Mouse (Mus musculus) mouse embryonic stem cell (cell line): Measurements from ENCODE around the gene Dock1.

ENCODE experiments used
- in situ Hi-C, 2 experiments: fragments of 300-500 bp; cut with MboI; formaldehyde crosslinking; loops; 1 replicate in 1 of 2; 3 replicates in 1 of 2; pipeline ENCODE4 v1.14.3; 2019 to 2020; ENCODE audit warnings: low sequenced_read_pairs in 2 of 2, low pct_unique_long_range_greater_than_20kb in 1 of 2, mixed read lengths in 1 of 2; ENCODE audit not compliant: unreplicated experiment in 1 of 2

Gene Dock1

DNA sequence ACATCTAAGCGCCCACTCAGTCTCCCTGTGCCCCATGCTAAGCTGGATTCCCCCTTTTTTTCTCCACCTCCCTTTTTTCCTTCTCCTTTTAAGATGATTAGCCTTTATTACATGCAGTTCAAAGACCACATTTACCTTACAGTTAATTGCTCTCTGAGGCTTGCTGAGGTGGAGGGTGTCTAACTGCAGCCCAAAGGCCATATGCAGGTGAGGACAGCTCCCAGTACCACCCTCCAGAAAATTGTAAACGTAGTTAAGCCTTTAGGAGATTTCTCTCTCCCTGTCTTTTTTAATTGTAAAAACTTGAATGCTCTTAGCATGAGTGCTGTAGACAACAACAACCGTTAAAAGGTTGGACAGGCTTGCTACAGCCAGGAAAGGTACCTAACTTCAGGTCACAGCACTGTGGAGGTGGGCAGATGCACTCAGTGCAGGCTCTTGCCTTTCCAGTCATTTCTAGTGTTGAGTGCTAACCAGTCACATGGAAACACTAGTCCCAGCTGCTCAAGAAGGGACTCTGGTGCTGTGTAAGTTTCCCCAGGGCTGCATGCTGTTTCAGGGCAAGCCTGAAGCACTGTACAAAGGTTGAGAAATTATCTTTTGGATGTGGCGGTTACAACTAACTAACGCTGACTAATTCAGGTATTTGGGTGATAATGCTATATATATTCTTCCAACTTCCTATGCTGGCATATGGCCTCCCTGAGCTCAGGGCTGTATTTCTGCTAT is 56.2 kb downstream of the Dock1 start:
- in situ Hi-C loops: no loop called here

DNA sequence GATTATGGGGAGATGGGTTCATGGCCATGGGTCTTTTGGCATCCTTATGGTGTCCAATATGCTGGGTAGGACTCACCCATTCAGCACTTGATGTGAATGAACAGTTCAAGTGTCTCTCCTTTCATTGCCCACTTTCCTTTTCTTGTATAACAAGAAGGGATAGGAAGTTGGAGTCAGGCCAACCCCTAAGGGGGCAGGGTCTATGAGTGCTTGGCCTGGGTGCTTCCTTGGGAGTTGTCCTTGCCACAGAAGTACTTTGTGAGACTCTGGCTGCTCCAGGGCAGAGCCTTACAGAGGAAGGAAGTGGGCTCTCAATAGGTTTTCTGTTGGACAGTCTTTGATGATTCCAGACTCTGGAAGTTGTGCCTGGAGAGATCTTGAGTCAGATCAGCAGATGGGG is 58.9 kb downstream of the Dock1 start:
- in situ Hi-C loops: no loop called here

DNA sequence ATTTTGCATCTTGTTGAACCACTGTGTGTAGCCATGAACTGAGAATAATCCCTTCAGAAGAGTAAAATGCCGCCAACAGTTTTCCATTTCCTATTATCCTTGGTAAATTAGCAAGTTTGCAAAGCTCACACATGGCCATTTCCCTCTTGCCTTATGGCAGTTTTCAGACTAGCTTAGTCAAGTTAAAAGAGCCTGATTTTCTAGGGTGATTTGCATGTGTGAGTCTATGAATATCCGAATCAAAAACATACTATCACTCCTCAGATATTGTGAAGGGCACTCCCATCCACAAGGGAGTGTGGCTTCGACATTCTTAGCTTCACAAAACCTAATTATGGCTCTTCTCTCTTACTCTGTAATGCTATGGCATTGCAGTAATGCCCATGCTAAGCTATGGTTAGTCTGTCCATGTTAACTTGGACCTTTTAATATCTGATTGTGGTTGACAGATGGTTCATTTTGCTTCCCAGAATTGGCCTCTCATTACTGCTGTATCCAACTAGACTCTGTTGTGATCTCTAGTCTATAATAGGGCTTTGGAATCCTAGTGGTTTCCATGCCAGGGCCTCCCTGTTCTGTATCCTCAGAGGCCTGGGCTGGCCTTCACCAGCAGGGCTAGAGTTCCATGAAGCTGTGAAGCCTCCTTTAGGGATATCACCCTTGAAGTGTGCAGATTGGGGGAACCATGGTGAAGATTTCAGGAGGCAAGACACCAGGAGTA is 60.1 kb downstream of the Dock1 start:
- in situ Hi-C loops: no loop called here

DNA sequence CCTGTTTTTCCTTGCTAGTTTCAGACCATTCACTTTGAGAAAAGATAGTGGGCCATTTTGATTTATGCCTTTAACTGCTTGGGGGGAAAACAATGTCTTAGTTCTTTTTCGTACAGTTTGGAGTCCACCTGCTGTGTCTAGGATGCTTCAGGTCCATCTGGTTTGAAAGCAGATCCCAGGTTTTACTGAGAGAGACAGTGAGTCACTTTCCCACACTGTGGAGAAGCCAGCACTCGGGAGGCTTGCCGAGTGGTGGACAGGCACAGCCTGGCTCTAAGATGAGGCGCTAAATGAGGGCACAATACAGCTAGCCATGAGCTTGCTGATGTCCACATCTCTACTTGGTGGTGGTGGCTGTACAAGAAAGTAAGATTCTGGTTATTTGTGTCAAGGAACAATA is 76.6 kb downstream of the Dock1 start:
- in situ Hi-C loops: no loop called here

DNA sequence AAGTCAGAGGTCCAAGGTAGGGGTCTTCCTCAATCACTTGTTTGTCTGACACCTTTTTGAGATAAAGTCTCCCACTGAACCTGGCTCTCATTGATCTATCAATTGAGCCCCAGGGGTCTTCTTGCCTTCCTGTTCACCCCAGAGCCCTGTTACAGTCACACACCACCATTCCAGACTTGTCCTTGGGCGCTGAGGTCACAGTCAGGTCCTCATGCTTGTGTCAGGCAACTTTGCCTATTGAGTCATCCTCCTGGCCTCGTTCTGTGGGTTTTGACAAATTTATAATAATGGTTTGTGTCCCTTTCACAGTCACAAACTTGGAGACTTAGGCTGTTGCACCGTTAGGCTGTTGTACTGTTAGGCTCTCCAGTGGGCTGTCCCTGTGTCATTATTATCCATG is 77.9 kb downstream of the Dock1 start:
- in situ Hi-C loops: no loop called here

DNA sequence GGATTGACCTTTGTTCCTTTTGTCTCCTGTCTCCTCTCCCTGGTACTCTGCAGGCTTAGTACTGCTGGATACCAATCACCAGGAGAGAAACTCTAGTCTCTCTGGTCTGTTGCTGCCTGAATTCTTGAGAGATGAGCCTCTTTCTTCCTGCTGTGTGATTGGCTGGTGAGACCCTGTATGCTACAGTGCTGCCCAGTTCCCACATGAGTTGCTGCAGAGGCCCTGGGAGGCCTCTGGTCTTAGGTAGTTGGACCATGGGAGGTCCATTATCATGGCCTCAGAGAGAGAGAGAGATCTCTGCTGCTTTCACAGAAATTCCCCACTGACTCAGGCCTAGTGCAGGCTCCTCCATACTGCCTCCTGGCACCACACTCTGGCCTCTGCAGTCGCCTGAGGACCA is 79.2 kb downstream of the Dock1 start:
- in situ Hi-C loops: no loop called here

DNA sequence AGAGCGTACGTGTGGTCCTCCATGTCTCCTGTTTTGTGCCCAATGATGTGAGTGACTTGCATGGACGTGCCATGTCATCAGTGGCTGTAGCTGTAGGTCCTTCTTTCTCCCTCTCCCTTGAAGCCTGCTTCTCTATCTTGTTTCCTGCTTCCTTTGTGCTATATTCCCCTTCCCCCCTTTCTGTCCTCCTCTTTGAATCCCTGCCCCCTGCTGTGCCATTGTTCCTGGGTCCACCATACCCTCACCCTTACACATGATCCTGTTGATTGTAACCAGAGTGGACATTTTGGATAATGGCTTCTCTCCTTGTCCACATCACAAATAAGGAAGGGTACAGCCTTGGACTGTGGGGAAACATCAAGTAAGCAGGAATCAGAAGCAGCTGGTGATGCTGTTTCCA is 81.0 kb downstream of the Dock1 start:
- in situ Hi-C loops: no loop called here

DNA sequence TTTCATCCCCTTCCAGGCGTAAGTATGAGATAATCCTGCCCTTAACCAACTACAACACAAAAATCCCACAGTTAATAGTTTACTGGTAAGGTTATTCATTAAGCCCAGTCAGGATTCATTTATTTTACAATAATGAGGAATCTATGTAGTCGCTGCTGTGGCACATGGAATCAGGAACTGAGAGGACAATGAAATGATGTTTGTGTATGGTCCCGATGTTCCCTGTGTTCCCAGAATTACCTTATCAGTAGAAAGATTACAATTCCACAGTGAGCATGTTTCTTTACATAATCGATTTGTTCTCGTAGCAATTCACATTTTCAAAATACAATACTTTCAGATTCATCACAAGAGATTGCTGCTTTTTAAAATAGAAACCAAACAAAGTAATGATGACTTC is 83.0 kb downstream of the Dock1 start:
- in situ Hi-C loops: no loop called here

DNA sequence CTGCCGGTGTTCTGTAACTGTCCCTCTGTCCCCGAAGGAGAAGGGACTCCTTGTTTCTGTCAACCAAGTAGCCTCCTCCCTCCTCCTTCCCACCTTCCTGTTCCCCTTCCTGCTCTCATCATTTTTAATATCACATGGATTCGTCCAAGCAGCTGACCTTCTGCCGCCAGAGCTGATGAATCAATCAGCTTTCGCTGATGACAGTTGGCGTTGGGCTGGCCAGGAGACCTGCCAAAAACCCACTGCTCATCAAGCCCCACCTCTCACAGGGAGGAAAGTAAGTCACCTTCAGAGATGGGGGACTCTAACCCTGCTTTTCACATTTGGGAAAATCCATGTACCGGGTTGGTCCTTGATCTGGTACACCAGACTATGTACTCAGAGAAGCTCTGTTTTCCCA is 87.2 kb downstream of the Dock1 start:
- in situ Hi-C loops: no loop called here

DNA sequence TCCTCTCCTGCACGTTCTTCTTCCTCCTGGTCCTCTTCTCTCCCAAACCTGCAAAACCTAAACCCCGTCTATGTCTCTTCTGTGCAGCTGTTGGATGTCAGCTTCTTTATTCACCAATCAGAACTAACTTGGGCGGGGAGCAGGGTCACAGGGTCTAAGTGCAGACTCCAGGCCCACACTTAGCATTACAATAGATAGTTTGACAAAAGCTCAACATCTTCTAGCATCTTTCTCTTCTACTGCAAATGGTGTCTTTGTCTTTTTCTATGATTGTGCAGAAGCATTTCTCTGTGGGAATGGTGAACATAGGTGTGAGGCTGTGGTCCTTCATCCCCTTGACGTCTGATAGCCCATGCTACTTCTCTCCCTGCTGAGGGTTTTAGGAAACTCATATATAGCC is 91.3 kb downstream of the Dock1 start:
- in situ Hi-C loops: no loop called here

DNA sequence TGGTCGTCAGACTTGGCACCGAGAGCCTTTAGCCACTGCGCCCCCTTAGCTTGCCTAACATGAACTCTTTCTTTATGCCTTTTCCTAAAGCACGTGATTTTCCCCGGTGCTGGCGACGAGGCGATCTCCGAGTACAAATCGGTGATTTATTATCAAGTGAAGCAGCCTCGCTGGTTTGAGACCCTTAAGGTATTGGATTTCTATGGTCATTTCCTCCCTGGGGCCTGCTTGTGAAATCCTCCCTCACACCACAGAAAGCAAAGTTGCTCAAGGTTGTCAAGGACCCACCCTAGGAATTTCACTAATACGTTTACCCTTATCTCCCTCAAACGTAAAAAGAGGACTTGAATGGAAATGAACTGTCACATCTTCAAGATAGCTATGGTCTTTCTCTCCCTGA is 94.7 kb downstream of the Dock1 start:
- in situ Hi-C loops: no loop called here

DNA sequence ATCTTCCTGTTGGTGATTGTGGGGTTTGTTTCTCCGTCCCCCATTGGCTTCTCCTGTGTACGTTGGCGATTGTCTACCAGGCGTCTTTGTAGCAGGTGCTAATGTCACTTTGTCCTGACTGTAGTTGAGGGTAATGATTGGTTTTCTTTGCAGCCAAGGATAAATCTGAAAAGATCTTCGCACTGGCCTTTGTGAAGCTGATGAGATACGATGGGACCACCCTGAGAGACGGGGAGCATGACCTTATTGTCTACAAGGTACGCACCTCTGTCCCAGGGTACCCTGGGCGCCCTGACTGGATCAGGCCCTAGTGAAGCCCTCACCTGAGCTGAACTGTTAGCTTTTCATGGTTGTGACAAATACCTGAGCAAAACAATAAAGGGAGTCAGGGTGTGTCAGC is 100.9 kb downstream of the Dock1 start:
- in situ Hi-C loops: no loop called here

DNA sequence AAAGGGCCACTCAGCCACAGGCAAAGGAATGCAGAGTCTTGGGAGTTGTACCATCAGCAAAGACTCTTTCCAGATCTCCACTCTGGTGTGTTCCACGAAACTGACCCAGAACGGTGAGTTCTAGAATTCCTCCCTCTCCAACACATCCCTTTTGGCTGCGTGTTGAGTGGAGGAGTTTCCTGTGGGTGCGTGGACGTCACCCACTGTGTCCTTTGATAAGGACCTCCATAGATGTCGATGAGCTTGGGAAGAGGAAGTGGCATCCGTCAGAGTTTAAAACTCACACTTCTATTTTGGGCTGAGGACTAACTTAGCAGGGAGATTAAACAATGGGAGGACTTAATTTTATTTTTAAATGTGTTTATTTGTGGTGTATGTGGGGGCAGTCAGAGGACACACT is 101.9 kb downstream of the Dock1 start:
- in situ Hi-C loops: no loop called here

DNA sequence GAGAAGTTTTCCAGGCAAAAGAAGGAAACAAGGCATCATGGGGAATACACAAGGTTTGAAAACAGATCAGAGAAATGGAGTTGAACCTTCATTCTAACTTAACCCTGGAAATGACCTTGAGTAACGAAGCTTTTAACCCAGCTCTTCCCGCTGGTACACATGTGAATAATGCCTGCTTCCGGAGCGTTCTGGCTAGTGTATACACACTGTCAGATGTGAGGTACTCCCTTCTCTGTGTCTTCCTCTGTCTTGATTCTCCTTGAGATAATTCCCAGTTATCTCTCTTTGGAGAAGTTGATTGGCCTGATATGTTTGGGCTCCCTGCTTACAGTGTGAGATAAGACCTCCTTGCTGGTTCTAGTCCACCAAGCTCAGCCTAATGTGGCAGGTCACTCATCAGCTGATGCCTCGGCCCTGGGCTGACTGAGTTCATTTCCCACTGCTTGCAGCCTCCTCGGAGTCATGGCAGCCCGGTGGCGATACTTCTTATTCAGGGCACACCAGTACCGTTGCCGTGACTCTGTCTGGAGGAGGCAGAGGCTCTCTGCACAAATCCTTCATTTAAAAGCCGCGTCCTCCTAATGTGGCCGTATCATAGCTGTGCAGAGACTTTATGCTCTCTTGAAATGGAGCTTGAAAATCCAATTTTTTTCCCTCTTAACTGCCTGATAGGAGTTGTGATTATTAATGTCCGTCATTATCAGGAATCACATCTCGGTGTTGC is 102.6 kb downstream of the Dock1 start:
- in situ Hi-C loops: no loop called here

DNA sequence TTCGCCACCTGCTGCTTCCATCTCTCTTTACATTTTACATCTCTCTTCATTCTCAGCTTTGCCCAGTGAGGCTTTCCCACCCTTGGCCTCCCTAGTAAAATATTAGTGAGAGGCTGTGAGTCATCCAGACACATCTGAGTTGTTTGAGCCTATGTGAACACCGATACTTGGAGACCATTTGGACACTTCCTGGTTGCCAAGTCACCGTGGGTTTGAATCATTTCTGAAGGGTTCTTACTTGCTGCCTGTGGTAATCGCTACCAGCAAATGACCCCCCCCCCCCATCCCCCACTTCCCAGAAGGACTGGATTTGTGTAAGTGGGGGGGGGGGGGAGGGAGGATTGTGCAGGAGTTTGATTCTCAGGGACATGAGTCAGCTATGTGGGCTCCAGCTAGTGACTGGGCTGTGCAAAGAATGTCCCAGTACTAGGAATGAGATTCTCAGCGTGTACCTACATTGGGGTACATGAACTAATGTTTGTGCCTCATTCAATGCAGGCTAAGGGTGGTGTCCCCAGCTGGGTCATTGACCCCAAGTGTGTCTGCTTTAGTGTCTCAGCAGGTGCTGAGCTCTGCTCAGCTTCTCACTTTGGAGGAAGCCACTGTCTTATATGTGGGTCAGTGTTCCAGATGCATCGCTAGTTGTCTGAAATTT is 103.4 kb downstream of the Dock1 start:
- in situ Hi-C loops: no loop called here

DNA sequence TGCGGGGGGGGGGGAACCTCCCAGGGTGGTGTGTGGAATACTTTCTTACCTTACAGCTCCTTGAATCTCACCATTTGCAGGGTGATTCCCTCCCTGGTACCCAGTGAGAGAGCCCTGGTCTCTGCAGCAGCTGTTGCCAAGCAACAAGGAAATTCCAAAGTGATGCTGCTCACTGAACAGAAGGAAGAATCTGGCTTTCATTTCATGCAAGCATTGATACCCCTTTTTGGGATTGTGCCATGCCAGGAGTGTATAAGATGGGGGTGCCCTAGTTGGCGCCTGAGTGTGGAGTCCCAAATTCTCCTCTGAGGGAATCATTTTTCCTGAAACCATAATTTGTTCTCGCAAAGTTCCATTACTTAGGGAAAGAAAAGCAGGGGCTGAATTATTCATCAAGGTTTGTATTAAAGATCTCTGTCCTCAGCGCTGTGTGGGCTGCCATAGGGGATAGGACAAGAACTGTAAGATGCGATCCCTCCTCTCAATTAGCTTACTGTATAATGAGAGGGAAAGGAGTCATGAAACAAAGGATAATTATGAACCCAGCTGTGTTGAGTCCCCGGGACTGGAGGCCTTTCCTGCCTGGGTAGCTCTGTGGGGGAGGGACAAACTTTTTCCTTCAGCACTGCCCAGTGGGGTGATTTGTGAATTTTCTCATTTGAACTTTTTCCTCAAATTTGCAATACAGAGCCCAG is 104.2 kb downstream of the Dock1 start:
- in situ Hi-C loops: no loop called here

DNA sequence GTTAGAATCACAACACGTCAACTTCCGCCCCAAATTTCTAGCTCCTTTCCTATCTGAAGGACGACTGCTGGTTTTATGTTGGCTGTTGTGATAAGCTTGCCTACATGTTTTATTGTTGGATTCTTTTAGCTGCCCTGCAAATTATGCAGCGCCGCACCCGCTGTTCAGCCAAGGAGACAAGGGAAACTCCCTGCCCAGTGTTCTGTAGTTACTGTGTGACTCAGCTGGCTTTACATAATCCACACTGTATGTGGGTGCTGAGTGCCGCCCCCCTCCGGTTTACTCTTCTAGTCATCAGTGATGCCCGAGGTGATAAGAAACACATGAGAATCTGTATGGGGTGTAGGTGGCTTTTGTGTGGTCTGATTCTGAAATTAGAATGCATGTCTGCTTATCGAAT is 105.2 kb downstream of the Dock1 start:
- in situ Hi-C loops: no loop called here

DNA sequence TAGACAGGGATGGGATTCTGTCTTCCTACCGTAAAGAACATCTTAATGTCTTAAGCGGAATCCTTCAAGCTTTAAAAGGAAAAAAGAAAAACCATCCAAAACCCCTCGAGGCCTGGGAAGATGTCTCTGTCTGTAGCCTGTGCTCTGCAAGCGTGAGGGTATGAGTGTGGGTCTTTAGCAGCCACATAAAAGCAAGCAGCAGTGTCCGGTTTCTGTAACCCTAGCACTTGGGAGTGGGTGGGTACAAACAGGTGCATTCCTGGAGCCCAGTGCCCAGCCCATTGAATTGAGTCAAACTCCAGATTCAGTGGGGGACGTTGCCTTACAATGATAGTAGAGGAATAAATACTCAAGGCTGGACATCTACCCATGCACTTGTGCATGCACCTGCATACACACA is 105.9 kb downstream of the Dock1 start:
- in situ Hi-C loops: no loop called here

DNA sequence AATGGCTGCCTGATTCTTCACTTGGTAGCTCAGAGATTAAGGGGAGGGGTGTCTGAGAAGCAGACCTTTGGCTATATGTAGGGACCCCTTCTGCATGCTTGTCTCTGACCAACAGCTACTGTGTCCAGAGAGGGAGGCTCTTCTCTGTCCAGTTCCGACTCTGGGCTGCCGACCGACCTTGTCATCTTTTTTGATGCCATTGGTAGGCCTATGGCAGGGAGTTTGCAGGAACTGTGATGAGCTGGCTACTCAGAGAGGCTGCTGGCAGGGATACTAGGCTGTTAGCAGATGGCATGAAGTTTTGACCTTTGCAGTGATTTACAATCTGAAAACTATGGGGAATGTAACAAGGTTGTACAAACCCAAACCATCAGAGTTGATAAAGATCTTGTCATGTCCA is 109.3 kb downstream of the Dock1 start:
- in situ Hi-C loops: no loop called here
